Mouse (Mus musculus) ES-E14 (cell line): ENCODE measurements around the gene Zfp626.

Experiments
- CHD2 ChIP-seq: IDR thresholded peaks from 2 replicates; pipeline ENCODE4 v1.6.1; 2014; ENCODE audit warnings: mild to moderate bottlenecking, low read depth, low read length, inconsistent platforms
- HCFC1 ChIP-seq: IDR thresholded peaks from 2 replicates; pipeline ENCODE4 v1.6.1; 2012; ENCODE audit warnings: low read length, inconsistent platforms, borderline replicate concordance; ENCODE audit not compliant: insufficient read depth
- MAFK ChIP-seq: IDR thresholded peaks from 2 replicates; pipeline ENCODE4 v1.6.1; 2014; ENCODE audit warnings: mild to moderate bottlenecking, low read depth, low read length, inconsistent platforms; ENCODE audit not compliant: insufficient read depth
- ZC3H11A ChIP-seq: IDR thresholded peaks from 2 replicates; pipeline ENCODE4 v1.6.1; 2012; ENCODE audit warnings: low read depth, mild to moderate bottlenecking, inconsistent platforms, low read length, borderline replicate concordance
- ZNF384 ChIP-seq: IDR thresholded peaks from 2 replicates; pipeline ENCODE4 v1.6.1; 2012; ENCODE audit warnings: low read depth, low read length, inconsistent platforms

GRCm38 (mm10) chr7:27765176-27765886 lies 41.7 kb upstream of the Zfp626 start:
- TF ChIP-seq HCFC1, result no peak
- no peak for TF ChIP-seq ZNF384
- no peak for TF ChIP-seq CHD2
- no peak for TF ChIP-seq MAFK
- no peak for TF ChIP-seq ZC3H11A
